Mouse (Mus musculus) ES-E14 (cell line): Measurements from ENCODE around the gene Psg16. TPM values are rescaled to one million over a fixed set of nuclear protein-coding genes. Genes with fewer than 3 reads are reported as not detected.

ENCODE experiments used
- DNase-seq: peaks from one replicate; pipeline ENCODE4 v3.0.0-alpha.2; 2013; ENCODE audit warnings: low read depth, low spot score
- H3K27ac ChIP-seq: 2 replicates; pipeline ENCODE4 v1.5.1; 2012; ENCODE audit warnings: low read depth, mild to moderate bottlenecking, low read length, moderate library complexity, mixed read lengths; ENCODE audit not compliant: poor library complexity, insufficient read depth, severe bottlenecking
- H3K36me3 ChIP-seq: 2 replicates; pipeline ENCODE4 v1.6.1; 2012; ENCODE audit warnings: mild to moderate bottlenecking, low read length, moderate library complexity, mixed read lengths; ENCODE audit not compliant: control insufficient read depth, poor library complexity, insufficient read depth, severe bottlenecking
- H3K4me1 ChIP-seq, 2 experiments: fragments of 150-350 bp in 1 of 2; sonication (generic) in 1 of 2; 2 replicates each; pipeline ENCODE4 v1.6.1; 2012; ENCODE audit warnings: low read length in 2 of 2, mild to moderate bottlenecking in 1 of 2, mixed read lengths in 1 of 2; ENCODE audit not compliant: control insufficient read depth in 2 of 2, insufficient read depth in 2 of 2, poor library complexity in 1 of 2
- H3K4me3 ChIP-seq, 2 experiments: fragments of 150-350 bp in 1 of 2; sonication (generic) in 1 of 2; 2 replicates each; pipeline ENCODE4 v1.5.1; 2012; ENCODE audit warnings: low read length in 2 of 2, low read depth in 1 of 2, mild to moderate bottlenecking in 1 of 2, mixed read lengths in 1 of 2; ENCODE audit not compliant: insufficient read depth in 1 of 2, poor library complexity in 1 of 2, severe bottlenecking in 1 of 2
- H3K9ac ChIP-seq: 2 replicates; pipeline ENCODE4 v1.6.1; 2012; ENCODE audit warnings: low read depth, mild to moderate bottlenecking, low read length, mixed read lengths; ENCODE audit not compliant: poor library complexity, insufficient read depth, severe bottlenecking
- H3K9me3 ChIP-seq: fragments of 150-350 bp; sonication (generic); 2 replicates; pipeline ENCODE4 v1.6.1; 2012; ENCODE audit warnings: low read depth, mild to moderate bottlenecking, low read length; ENCODE audit not compliant: control insufficient read depth, insufficient read depth
- CHD2 ChIP-seq: IDR thresholded peaks from 2 replicates; pipeline ENCODE4 v1.6.1; 2014; ENCODE audit warnings: mild to moderate bottlenecking, low read depth, low read length, inconsistent platforms
- HCFC1 ChIP-seq: IDR thresholded peaks from 2 replicates; pipeline ENCODE4 v1.6.1; 2012; ENCODE audit warnings: low read length, inconsistent platforms, borderline replicate concordance; ENCODE audit not compliant: insufficient read depth
- MAFK ChIP-seq: IDR thresholded peaks from 2 replicates; pipeline ENCODE4 v1.6.1; 2014; ENCODE audit warnings: mild to moderate bottlenecking, low read depth, low read length, inconsistent platforms; ENCODE audit not compliant: insufficient read depth
- ZC3H11A ChIP-seq: IDR thresholded peaks from 2 replicates; pipeline ENCODE4 v1.6.1; 2012; ENCODE audit warnings: low read depth, mild to moderate bottlenecking, inconsistent platforms, low read length, borderline replicate concordance
- ZNF384 ChIP-seq: IDR thresholded peaks from 2 replicates; pipeline ENCODE4 v1.6.1; 2012; ENCODE audit warnings: low read depth, low read length, inconsistent platforms
- in situ Hi-C, 2 experiments: fragments of 600-800 bp; cut with MboI; formaldehyde crosslinking; loops; one replicate each; pipeline ENCODE4 v1.15.1; 2025; ENCODE audit warnings: low sequenced_read_pairs in 2 of 2, inconsistent platforms in 1 of 2; ENCODE audit not compliant: unreplicated experiment in 2 of 2
- total RNA-seq: library from RNA; depleted of rRNA; stranded (reverse); fragments of 300-350 nt; gene quantifications from 2 replicates; pipeline ENCODE4 v1.2.3, GENCODE M21; 2012

Gene Psg16
- total RNA-seq, 1 experiment: 0.31 TPM

DNA sequence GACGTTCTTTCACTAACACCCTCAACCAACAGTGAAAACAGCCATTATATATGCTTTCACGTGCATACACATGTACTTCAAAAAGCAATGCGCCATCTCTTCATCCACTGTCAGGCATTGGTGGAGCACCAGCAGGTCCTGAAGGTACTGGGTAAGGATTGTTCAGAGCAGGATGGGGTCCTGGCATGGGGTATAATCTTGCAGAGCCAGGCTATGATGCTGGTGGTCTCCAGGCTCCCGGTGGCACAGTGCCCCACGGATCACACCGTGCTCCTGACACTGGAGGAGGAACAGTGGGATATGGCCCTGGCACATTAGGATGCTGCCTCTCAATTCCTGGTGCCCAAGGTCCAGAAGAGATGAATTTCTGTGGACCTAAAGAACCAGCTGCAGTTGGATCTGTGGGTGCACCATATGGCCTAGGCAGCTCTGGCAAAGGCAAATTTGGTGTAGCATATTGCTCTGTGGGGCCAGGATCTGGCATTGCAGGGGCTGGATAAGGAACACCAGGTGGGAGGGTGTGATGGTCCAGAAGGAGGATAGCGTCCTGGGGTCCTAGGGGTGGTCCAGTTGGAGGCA lies 4.3 kb downstream of the Psg16 start:
- no peaks in the 10 kb centered on the region for H3K36me3 ChIP-seq
- DNase-seq: no peak
- H3K9ac ChIP-seq: no peak overlapping the region
- peaks cover 0 to 4% of the 10 kb centered on the region in 2 experiments; a peak in 1 of 4 replicates for H3K4me1 ChIP-seq
- H3K27ac ChIP-seq: no peak overlapping the region
- no peak overlapping the region for H3K4me3 ChIP-seq
- no peaks in the 10 kb centered on the region for H3K9me3 ChIP-seq
- no peak for TF ChIP-seq MAFK
- no peak for TF ChIP-seq ZC3H11A
- TF ChIP-seq HCFC1: no peak
- no peak for TF ChIP-seq ZNF384
- TF ChIP-seq CHD2: no peak
- in situ Hi-C loops: loop anchor here in 1 of 2 experiments (25.0 kb wide), 1 partner anchor 834 kb away; no protein-coding TSS in a partner anchor

DNA sequence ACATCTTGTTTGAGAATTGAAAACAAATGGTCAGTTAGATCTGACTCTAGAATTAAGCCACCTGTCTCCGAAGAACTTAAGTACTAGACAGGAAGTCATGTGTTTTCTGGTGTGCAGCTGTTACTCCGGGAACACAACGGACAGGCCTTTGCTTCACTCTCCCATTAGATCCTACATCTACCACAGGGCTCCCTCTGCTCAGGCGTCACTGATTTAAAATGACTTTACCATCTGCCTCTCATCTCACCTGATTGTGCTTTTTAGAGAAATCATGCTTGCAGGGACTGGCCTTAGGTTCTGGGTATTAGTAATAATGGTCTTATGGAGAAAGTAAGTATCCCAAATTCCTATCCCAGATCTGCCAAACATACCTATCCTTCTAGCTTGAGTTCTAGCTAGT lies 8.9 kb downstream of the Psg16 start:
- Histone ChIP-seq H3K4me3 (no peak overlapping the region), H3K4me1 (no peaks in the 10 kb centered on the region)
- in situ Hi-C loops: loop anchor here in 1 of 2 experiments (25.0 kb wide), 1 partner anchor 830 kb away; no protein-coding TSS in a partner anchor

GRCm38 (mm10) chr7:17087731-17088130 lies 13.9 kb downstream of the Psg16 start:
- Histone ChIP-seq H3K9me3 (no peaks in the 10 kb centered on the region), H3K36me3 (no peaks in the 10 kb centered on the region), H3K4me3 (no peak overlapping the region), H3K4me1 (no peaks in the 10 kb centered on the region), H3K27ac (no peak overlapping the region), H3K9ac (no peak overlapping the region)
- TF ChIP-seq HCFC1 (no peak), ZNF384 (no peak), ZC3H11A (no peak), MAFK (no peak), CHD2 (no peak)
- DNase-seq: no peak
- in situ Hi-C loops: loop anchor here in 1 of 2 experiments (25.0 kb wide), 1 partner anchor 825 kb away; no protein-coding TSS in a partner anchor

More for the DNA sequence above, 8.9 kb downstream of the Psg16 start:
- no peak for DNase-seq
- H3K36me3 ChIP-seq: no peaks in the 10 kb centered on the region
- no peak for TF ChIP-seq ZNF384
- TF ChIP-seq CHD2: no peak
- TF ChIP-seq ZC3H11A: no peak
- no peak for TF ChIP-seq MAFK
- TF ChIP-seq HCFC1: no peak
- no peak overlapping the region for H3K9ac ChIP-seq
- no peak overlapping the region for H3K27ac ChIP-seq
- H3K9me3 ChIP-seq: no peaks in the 10 kb centered on the region

GRCm38 (mm10) chr7:17090058-17090585 lies 16.3 kb downstream of the Psg16 start:
- Histone ChIP-seq H3K27ac (no peak overlapping the region), H3K4me3 (no peak overlapping the region), H3K4me1 (no peaks in the 10 kb centered on the region), H3K9me3 (no peaks in the 10 kb centered on the region), H3K36me3 (no peaks in the 10 kb centered on the region), H3K9ac (no peak overlapping the region)
- TF ChIP-seq ZC3H11A: no peak
- TF ChIP-seq CHD2: no peak
- no peak for TF ChIP-seq ZNF384
- no peak for TF ChIP-seq MAFK
- TF ChIP-seq HCFC1: no peak
- no peak for DNase-seq
- in situ Hi-C loops: loop anchor here in 1 of 2 experiments (25.0 kb wide), 1 partner anchor 822 kb away; no protein-coding TSS in a partner anchor
